Comparison of ENCODE assay signal across 8 mouse cellular contexts in the genomic region with DNA sequence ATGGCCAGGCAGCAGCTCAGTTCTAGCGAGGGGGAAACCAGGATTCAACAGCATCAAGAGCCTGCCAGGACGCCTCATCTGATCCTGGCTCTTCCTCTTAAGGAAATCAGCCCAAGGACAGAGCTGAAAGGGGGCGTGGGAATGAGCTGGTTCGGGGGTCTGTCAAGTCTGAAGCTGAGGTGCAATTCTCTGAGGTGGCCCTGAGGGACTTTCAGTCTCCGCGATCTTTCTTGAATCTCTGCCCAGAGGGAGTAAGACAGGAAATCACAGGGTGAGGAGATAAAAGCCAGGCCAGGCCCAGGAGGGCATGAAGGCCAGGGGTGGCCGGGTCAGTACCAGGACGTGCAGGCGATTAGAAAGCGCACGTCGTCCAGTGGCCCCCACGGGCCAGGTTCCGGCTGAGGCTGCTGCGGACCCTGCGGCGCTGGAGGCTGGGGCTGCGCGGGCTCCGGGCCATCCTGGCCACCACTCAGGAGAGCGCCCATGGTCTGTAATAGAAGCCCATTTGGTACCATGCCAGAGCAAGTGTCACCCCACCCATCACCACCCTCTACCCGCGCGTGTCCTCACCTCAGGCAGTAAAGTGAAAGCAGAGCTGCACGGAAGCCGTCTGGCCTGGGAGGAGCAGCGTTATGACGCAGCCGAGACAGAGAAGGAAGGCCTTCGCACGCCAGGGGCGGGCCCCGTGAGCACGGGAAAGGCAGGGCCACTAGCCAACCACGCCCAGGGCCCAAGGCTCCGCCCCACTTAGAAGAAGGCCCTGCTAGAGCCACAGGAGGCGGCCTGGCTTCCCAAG. TPM values are rescaled to one million over a fixed set of nuclear protein-coding genes. Genes with fewer than 3 reads are reported as not detected.
DNase-seq lines count a peak whose midpoint lies in the region; ATAC-seq and TF ChIP-seq lines count a peak whose summit lies in the region.

No protein-coding gene starts in this region.

- WGBS in hindbrain, embryonic 10.5 days, result 3% methylated on average over 37 of the region's 37 CpGs
- WGBS in lung, postnatal 0 days, result 2% methylated on average over 37 of the region's 37 CpGs

- peak overlapping the region; percentile 89 for H3K27ac ChIP-seq in hindbrain, embryonic 10.5 days
- H3K27ac ChIP-seq in lung, postnatal 0 days (ENCODE audit: low read length), result peak overlapping the region; percentile 87

- peak overlapping the region; percentile 73 for H3K4me3 ChIP-seq in hindbrain, embryonic 10.5 days
- H3K4me3 ChIP-seq in lung, postnatal 0 days (ENCODE audit: low read depth, low read length), result peak overlapping the region; percentile 83

- no peaks in the 10 kb centered on the region for H3K27me3 ChIP-seq in hindbrain, embryonic 10.5 days (ENCODE audit: insufficient read depth, poor library complexity, severe bottlenecking)
- H3K27me3 ChIP-seq in lung, postnatal 0 days (replicated peaks; ENCODE audit: insufficient read depth, low read length), result no peaks in the 10 kb centered on the region

- peak overlapping the region; percentile 91 for H3K4me2 ChIP-seq in lung, postnatal 0 days (replicated peaks; ENCODE audit: low read depth, low read length)

- peak; percentile 85 for ATAC-seq in frontal cortex, adult (ENCODE audit: low TSS enrichment)
- peak; percentile 99 for ATAC-seq in lung, postnatal 0 days

- TF ChIP-seq EP300 in lung, postnatal 0 days (IDR thresholded peaks at IDR 0.05), result no peak

- H3K4me1 ChIP-seq in hindbrain, embryonic 10.5 days (replicated peaks), result peaks cover 44% of the 10 kb centered on the region
- peaks cover 5% of the 10 kb centered on the region; the same call in 1 of the 2 replicates for H3K4me1 ChIP-seq in lung, postnatal 0 days (ENCODE audit: insufficient read depth, low read depth, low read length)

- peak overlapping the region; percentile 74 for H3K9ac ChIP-seq in lung, postnatal 0 days (replicated peaks; ENCODE audit: low read depth)

- no peaks in the 10 kb centered on the region for H3K9me3 ChIP-seq in hindbrain, embryonic 10.5 days
- H3K9me3 ChIP-seq in lung, postnatal 0 days (ENCODE audit: low read length), result no peaks in the 10 kb centered on the region

- H3K36me3 ChIP-seq in hindbrain, embryonic 10.5 days, result peaks cover 44% of the 10 kb centered on the region
- H3K36me3 ChIP-seq in lung, postnatal 0 days (ENCODE audit: insufficient read depth, low read length), result peaks cover 14% of the 10 kb centered on the region; the same call in 1 of the 2 replicates

- TF ChIP-seq CTCF in lung, postnatal 0 days (IDR thresholded peaks at IDR 0.05), result peak; percentile 17; the same call in 1 of the 2 replicates

- peak; percentile 85 for DNase-seq in MEL-GATA-1-ER (ENCODE audit: extremely low read depth, low read depth)
- peak; percentile 93 for DNase-seq in cerebellum, adult 8-10 months
- DNase-seq in hindbrain, embryonic 10.5 days (ENCODE audit: low spot score), result peak; percentile 91
- DNase-seq in layer of hippocampus, adult 9-11 months, result peak; percentile 96
- DNase-seq in lung, postnatal 0 days (ENCODE audit: low spot score), result peak; percentile 98
- peak; percentile 90 for DNase-seq in ovary, postnatal 14 days (ENCODE audit: low spot score)
- peak; percentile 95 for DNase-seq in thymus, postnatal 14 days

RNA-seq across cellular contexts. Expression of gene BC029722, which starts 0.4 kb away (rescaled TPM):
- polyA plus RNA-seq in hindbrain, embryonic 10.5 days (2016; fragmentation: Nextera tagmentation; extraction: Ambion mirVana), result 8.4 and 16.0 TPM in 2 replicates
- 31.4 and 32.9 TPM in 2 replicates for polyA plus RNA-seq in lung, postnatal 0 days (2015; fragmentation: Nextera tagmentation; extraction: Ambion mirVana)

RNA-seq across cellular contexts. Expression of gene Eif6, which starts 7.9 kb away (rescaled TPM):
- polyA plus RNA-seq in hindbrain, embryonic 10.5 days (2016; fragmentation: Nextera tagmentation; extraction: Ambion mirVana), result 247 and 261 TPM in 2 replicates
- 127 and 141 TPM in 2 replicates for polyA plus RNA-seq in lung, postnatal 0 days (2015; fragmentation: Nextera tagmentation; extraction: Ambion mirVana)

RNA-seq across cellular contexts. Expression of gene Fam83c, which starts 15.9 kb away (rescaled TPM):
- polyA plus RNA-seq in hindbrain, embryonic 10.5 days (2016; fragmentation: Nextera tagmentation; extraction: Ambion mirVana), result 0.24 and 0.44 TPM in 2 replicates
- polyA plus RNA-seq in lung, postnatal 0 days (2015; fragmentation: Nextera tagmentation; extraction: Ambion mirVana), result 0.04 TPM in 1 of 2 replicates, not detected in the other

RNA-seq across cellular contexts. Expression of gene Mmp24, which starts 43.7 kb away (rescaled TPM):
- polyA plus RNA-seq in hindbrain, embryonic 10.5 days (2016; fragmentation: Nextera tagmentation; extraction: Ambion mirVana), result 1.4 and 2.5 TPM in 2 replicates
- 0.05 and 0.11 TPM in 2 replicates for polyA plus RNA-seq in lung, postnatal 0 days (2015; fragmentation: Nextera tagmentation; extraction: Ambion mirVana)

Comparison
In these comparisons a context has a peak if more than half of its experiments do, and no peak if none do; other contexts are left out.
1. Peak in every context shown above with its lines: DNase-seq, ATAC-seq, H3K4me3 ChIP-seq and H3K27ac ChIP-seq.